Mouse (Mus musculus) midbrain, embryonic 15.5 days (tissue): ENCODE data around the gene Pdia3. TPM values are rescaled to one million over a fixed set of nuclear protein-coding genes. Genes with fewer than 3 reads are reported as not detected.

Source experiments
- microRNA-seq: library from miRNA; unstranded; fragments of <30 nt; microRNA quantifications from one replicate; pipeline ENCODE4, GENCODE M21; 2016
- polyA plus RNA-seq: library from polyadenylated mRNA; unstranded; fragments of >200 nt; fragmentation: Nextera tagmentation; extraction: Ambion mirVana; gene quantifications from 2 replicates; pipeline ENCODE4 v1.2.1, GENCODE M21; 2015

Pdia3 gene
- polyA plus RNA-seq, 1 experiment from 2014 or later = 354 TPM

Small RNA genes within 50 kb of the gene (microRNA-seq; reads per million reads assigned to microRNA genes)
- gene Gm22953 = not detected

Other genes starting within 250 kb of the Pdia3 start
- gene Tubgcp4, start 243.1 kb upstream of the Pdia3 start, polyA plus RNA-seq = 54.6 and 56.9 TPM in 2 replicates
- gene Zscan29, start 242.7 kb upstream of the Pdia3 start, polyA plus RNA-seq = 7.0 and 7.1 TPM in 2 replicates
- 186 and 214 TPM in 2 replicates for gene Trp53bp1, start 142.4 kb upstream of the Pdia3 start, polyA plus RNA-seq
- gene Map1a, start 124.2 kb upstream of the Pdia3 start, polyA plus RNA-seq = 22.5 and 27.1 TPM in 2 replicates
- gene Ppip5k1, start 58.4 kb upstream of the Pdia3 start, polyA plus RNA-seq = 20.6 and 21.6 TPM in 2 replicates
- gene Ckmt1, start 56.1 kb upstream of the Pdia3 start, polyA plus RNA-seq = 70.6 and 75.6 TPM in 2 replicates
- gene Strc, start 26.6 kb upstream of the Pdia3 start, polyA plus RNA-seq = not detected in 2 replicates
- gene Catsper2, start within 50 bp of the Pdia3 start, polyA plus RNA-seq = 5.9 and 7.0 TPM in 2 replicates
- 2.2 and 3.0 TPM in 2 replicates for gene Ell3, start 30.5 kb downstream of the Pdia3 start, polyA plus RNA-seq
- gene Serf2, start 35.4 kb downstream of the Pdia3 start, polyA plus RNA-seq = 267 and 285 TPM in 2 replicates
- 106 and 112 TPM in 2 replicates for gene Hypk, start 39.5 kb downstream of the Pdia3 start, polyA plus RNA-seq
- gene Serinc4, start 43.0 kb downstream of the Pdia3 start, polyA plus RNA-seq = 2.2 and 2.4 TPM in 2 replicates
- 77.3 and 77.5 TPM in 2 replicates for gene Mfap1b, start 60.3 kb downstream of the Pdia3 start, polyA plus RNA-seq
- 33.1 and 33.6 TPM in 2 replicates for gene Mfap1a, start 92.9 kb downstream of the Pdia3 start, polyA plus RNA-seq
- gene Wdr76, start 92.9 kb downstream of the Pdia3 start, polyA plus RNA-seq = 4.5 and 4.8 TPM in 2 replicates